Mouse (Mus musculus): Measurements from ENCODE around the gene Prrt4.

GRCm38 (mm10) chr6:29147407-29148010 is 31.9 kb downstream of the Prrt4 start:
- no peak for TF ChIP-seq CTCF (conservative IDR thresholded peaks at IDR 0.05; ENCODE audit: low read length)
- TF ChIP-seq NANOG (IDR thresholded peaks at IDR 0.05; ENCODE audit: borderline replicate concordance, low read length): no peak
